ENCODE assay signal across 10 mouse cellular contexts in genomic region chr9:42313872-42314271, GRCm38 (mm10). TPM values are rescaled to one million over a fixed set of nuclear protein-coding genes. Genes with fewer than 3 reads are reported as not detected.
A peak's percentile ranks its signal among the peaks of the same experiment; 100 is the strongest.
DNase-seq lines count a peak whose midpoint lies in the region; ATAC-seq and TF ChIP-seq lines count a peak whose summit lies in the region.
"Had no signal": no experiment of that assay in that cellular context is flagged by ENCODE, and none has a peak within 500 bp of the region (broad histone marks: within the 10 kb centered on the region; RNA-seq: fewer than 3 reads in every experiment).

No protein-coding gene starts in this region.

- 23% methylated on average over 3 of the region's 3 CpGs for WGBS in hindbrain, embryonic 11.5 days
- WGBS in hindbrain, embryonic 12.5 days, result 24% methylated on average over 3 of the region's 3 CpGs
- 23% methylated on average over 3 of the region's 3 CpGs for WGBS in neural tube, embryonic 11.5 days
- 16% methylated on average over 3 of the region's 3 CpGs for WGBS in stomach, postnatal 0 days

- peak; percentile 54; the same call in 1 of the 2 replicates for TF ChIP-seq CTCF in brain, embryonic 14.5 days (IDR thresholded peaks at IDR 0.05; ENCODE audit: borderline replicate concordance, extremely low read depth, insufficient read depth, insufficient read length)
- peak; percentile 64 for TF ChIP-seq CTCF in stomach, postnatal 0 days (IDR thresholded peaks at IDR 0.05; ENCODE audit: low read depth)

- no peaks in the 10 kb centered on the region for H3K4me1 ChIP-seq in hindbrain, embryonic 11.5 days (replicated peaks; ENCODE audit: control insufficient read depth, insufficient read depth, low read length)
- H3K4me1 ChIP-seq in hindbrain, embryonic 12.5 days, result no peaks in the 10 kb centered on the region
- no peaks in the 10 kb centered on the region for H3K4me1 ChIP-seq in neural tube, embryonic 11.5 days (ENCODE audit: control insufficient read depth, insufficient read depth, low read length)
- no peaks in the 10 kb centered on the region for H3K4me1 ChIP-seq in stomach, postnatal 0 days (replicated peaks; ENCODE audit: control insufficient read depth, insufficient read depth)

- TF ChIP-seq EP300 in stomach, postnatal 0 days (optimal IDR thresholded peaks at IDR 0.05), result no peak

- H3K4me2 ChIP-seq in hindbrain, embryonic 11.5 days (replicated peaks; ENCODE audit: low read depth, low read length), result no peak overlapping the region
- no peak overlapping the region for H3K4me2 ChIP-seq in hindbrain, embryonic 12.5 days (replicated peaks)
- no peak overlapping the region for H3K4me2 ChIP-seq in neural tube, embryonic 11.5 days (ENCODE audit: low read depth)
- no peak overlapping the region for H3K4me2 ChIP-seq in stomach, postnatal 0 days (replicated peaks; ENCODE audit: low read depth)
- H3K4me2 ChIP-seq: forebrain, embryonic 13.5 days had no signal

- no peak for ATAC-seq in hindbrain, embryonic 11.5 days (ENCODE audit: low FRiP score)
- ATAC-seq in hindbrain, embryonic 12.5 days (ENCODE audit: low FRiP score), result no peak
- no peak for ATAC-seq in neural tube, embryonic 11.5 days (ENCODE audit: insufficient read depth, low FRiP score, low TSS enrichment)
- ATAC-seq in stomach, postnatal 0 days (ENCODE audit: low FRiP score, low TSS enrichment), result no peak
- ATAC-seq: forebrain, embryonic 13.5 days had no signal

- no peak overlapping the region for H3K27ac ChIP-seq in hindbrain, embryonic 11.5 days (ENCODE audit: low read depth, low read length)
- H3K27ac ChIP-seq in hindbrain, embryonic 12.5 days, result no peak overlapping the region
- no peak overlapping the region for H3K27ac ChIP-seq in neural tube, embryonic 11.5 days (ENCODE audit: low read depth, low read length)
- H3K27ac ChIP-seq in stomach, postnatal 0 days (replicated peaks), result no peak overlapping the region
- H3K27ac ChIP-seq: forebrain, embryonic 13.5 days had no signal

- no peaks in the 10 kb centered on the region for H3K36me3 ChIP-seq in hindbrain, embryonic 11.5 days (ENCODE audit: control insufficient read depth, insufficient read depth, low read length)
- no peaks in the 10 kb centered on the region for H3K36me3 ChIP-seq in hindbrain, embryonic 12.5 days
- no peaks in the 10 kb centered on the region for H3K36me3 ChIP-seq in neural tube, embryonic 11.5 days (ENCODE audit: control insufficient read depth, insufficient read depth, low read length)
- H3K36me3 ChIP-seq in stomach, postnatal 0 days (ENCODE audit: control insufficient read depth, insufficient read depth, low read length), result no peaks in the 10 kb centered on the region

- peak; percentile 30 for DNase-seq in hindbrain, embryonic 11.5 days (ENCODE audit: low spot score)
- DNase-seq in neural tube, embryonic 11.5 days (ENCODE audit: low spot score), result peak; percentile 41
- DNase-seq in neural tube, embryonic 10.5 days (ENCODE audit: extremely low spot score, low spot score), result no peak
- peak; percentile 77 for DNase-seq in brain, embryonic 14.5 days (ENCODE audit: low read depth)
- DNase-seq in stomach, postnatal 0 days (ENCODE audit: low spot score), result no peak
- DNase-seq in ovary, postnatal 10 days (ENCODE audit: low spot score), result no peak
- DNase-seq in T-cell, adult 2 months (ENCODE audit: low spot score), result no peak
- DNase-seq: adrenal gland, postnatal 14 days had no signal

- no peaks in the 10 kb centered on the region for H3K27me3 ChIP-seq in hindbrain, embryonic 11.5 days (ENCODE audit: control insufficient read depth, insufficient read depth, low read length)
- no peaks in the 10 kb centered on the region for H3K27me3 ChIP-seq in hindbrain, embryonic 12.5 days
- H3K27me3 ChIP-seq in neural tube, embryonic 11.5 days (ENCODE audit: control insufficient read depth, insufficient read depth, low read length), result no peaks in the 10 kb centered on the region
- no peaks in the 10 kb centered on the region for H3K27me3 ChIP-seq in stomach, postnatal 0 days (ENCODE audit: control insufficient read depth, insufficient read depth, low read length)
- H3K27me3 ChIP-seq: forebrain, embryonic 13.5 days had no signal

- no peaks in the 10 kb centered on the region for H3K9me3 ChIP-seq in hindbrain, embryonic 11.5 days (ENCODE audit: control insufficient read depth, low read length)
- H3K9me3 ChIP-seq in hindbrain, embryonic 12.5 days (replicated peaks), result no peaks in the 10 kb centered on the region
- H3K9me3 ChIP-seq in neural tube, embryonic 11.5 days (ENCODE audit: control insufficient read depth, low read length), result no peaks in the 10 kb centered on the region
- H3K9me3 ChIP-seq in stomach, postnatal 0 days (ENCODE audit: control insufficient read depth, low read length), result no peaks in the 10 kb centered on the region
- H3K9me3 ChIP-seq: forebrain, embryonic 13.5 days had no signal

- H3K9ac ChIP-seq in hindbrain, embryonic 11.5 days (ENCODE audit: low read depth, low read length), result no peak overlapping the region
- no peak overlapping the region for H3K9ac ChIP-seq in hindbrain, embryonic 12.5 days
- H3K9ac ChIP-seq in neural tube, embryonic 11.5 days (ENCODE audit: low read length), result no peak overlapping the region
- H3K9ac ChIP-seq in stomach, postnatal 0 days (ENCODE audit: low read length), result no peak overlapping the region
- H3K9ac ChIP-seq: forebrain, embryonic 13.5 days had no signal

- TF ChIP-seq POLR2A in brain, embryonic 14.5 days (IDR thresholded peaks at IDR 0.05; ENCODE audit: borderline replicate concordance, extremely low read depth, insufficient read depth, insufficient read length, poor library complexity, severe bottlenecking), result no peak

- no peak overlapping the region for H3K4me3 ChIP-seq in hindbrain, embryonic 11.5 days (ENCODE audit: low read depth, low read length)
- H3K4me3 ChIP-seq in hindbrain, embryonic 12.5 days, result no peak overlapping the region
- H3K4me3 ChIP-seq in neural tube, embryonic 11.5 days (ENCODE audit: low read depth, low read length), result no peak overlapping the region
- H3K4me3 ChIP-seq in stomach, postnatal 0 days (ENCODE audit: low read depth, low read length), result no peak overlapping the region
- H3K4me3 ChIP-seq: forebrain, embryonic 13.5 days had no signal

RNA-seq across cellular contexts. Expression of gene Sc5d, which starts 49.8 kb away (rescaled TPM):
- 73.3 and 80.9 TPM in 2 replicates for polyA plus RNA-seq in hindbrain, embryonic 11.5 days (2014; fragmentation: Nextera tagmentation; extraction: Ambion mirVana)
- polyA plus RNA-seq in hindbrain, embryonic 12.5 days (2016; fragmentation: Nextera tagmentation; extraction: Ambion mirVana), result 67.4 and 71.9 TPM in 2 replicates
- polyA plus RNA-seq in neural tube, embryonic 11.5 days (2014; fragmentation: Nextera tagmentation; extraction: Ambion mirVana), result 64.9 and 65.6 TPM in 2 replicates
- 53.9 and 61.9 TPM in 2 replicates for polyA plus RNA-seq in brain, embryonic 14.5 days (2012; rRNA removed)
- polyA plus RNA-seq in stomach, postnatal 0 days (2015; fragmentation: Nextera tagmentation; extraction: Ambion mirVana), result 104 and 110 TPM in 2 replicates

Comparison
In these comparisons a context has a peak if more than half of its experiments do, and no peak if none do; other contexts are left out.
1. DNase-seq: peak in hindbrain, embryonic 11.5 days (single experiment), neural tube, embryonic 11.5 days (single experiment) and brain, embryonic 14.5 days (single experiment); none in neural tube, embryonic 10.5 days (single experiment), stomach, postnatal 0 days (single experiment), ovary, postnatal 10 days (single experiment) and T-cell, adult 2 months (single experiment).